Mouse (Mus musculus): ENCODE data around the gene Slc9c1.

Slc9c1 gene

GRCm38 (mm10) chr16:45624791-45625190, 89.7 kb downstream of the Slc9c1 start:
- intact Hi-C loops (cut with DNase I): no loop called here

- intact Hi-C loops (cut with DNase I): no loop called here
Observed at GRCm38 (mm10) chr16:45625342-45625741, 90.2 kb downstream of the Slc9c1 start.

- intact Hi-C loops (cut with DNase I): loop anchor here (2.0 to 5.0 kb wide), 2 partner anchors 47 to 437 kb away; no protein-coding TSS in a partner anchor
Observed at GRCm38 (mm10) chr16:45629497-45630105, 94.5 kb downstream of the Slc9c1 start.

- intact Hi-C loops (cut with DNase I): loop anchor here (2.0 to 5.0 kb wide), 2 partner anchors 48 to 438 kb away; no protein-coding TSS in a partner anchor
Observed at GRCm38 (mm10) chr16:45630347-45630960, 95.3 kb downstream of the Slc9c1 start.

- intact Hi-C loops (cut with DNase I): loop anchor here (5.0 kb wide), 1 partner anchor 440 kb away; no protein-coding TSS in a partner anchor
Observed at GRCm38 (mm10) chr16:45632420-45632819, 97.3 kb downstream of the Slc9c1 start.

GRCm38 (mm10) chr16:45635826-45636225, 100.7 kb downstream of the Slc9c1 start:
- intact Hi-C loops (cut with DNase I): no loop called here

GRCm38 (mm10) chr16:45640070-45640762, 105.1 kb downstream of the Slc9c1 start:
- intact Hi-C loops (cut with DNase I): no loop called here

- intact Hi-C loops (cut with DNase I): no loop called here
Observed at GRCm38 (mm10) chr16:45641301-45641700, 106.2 kb downstream of the Slc9c1 start.

- intact Hi-C loops (cut with DNase I): no loop called here
Observed at GRCm38 (mm10) chr16:45643944-45644343, 108.8 kb downstream of the Slc9c1 start.

- intact Hi-C loops (cut with DNase I): no loop called here
Observed at GRCm38 (mm10) chr16:45644380-45644779, 109.3 kb downstream of the Slc9c1 start.

GRCm38 (mm10) chr16:45651497-45651896, 116.4 kb downstream of the Slc9c1 start:
- intact Hi-C loops (cut with DNase I): no loop called here

GRCm38 (mm10) chr16:45653009-45653933, 118.2 kb downstream of the Slc9c1 start:
- intact Hi-C loops (cut with DNase I): no loop called here

GRCm38 (mm10) chr16:45653934-45654332, 118.8 kb downstream of the Slc9c1 start, which contains the start of gene BC016579:
Gene BC016579, minus strand, starts transcription at chr16:45654068.
- intact Hi-C loops (cut with DNase I): no loop called here

GRCm38 (mm10) chr16:45654465-45654864, 119.4 kb downstream of the Slc9c1 start:
- intact Hi-C loops (cut with DNase I): no loop called here

Data from adrenal gland (tissue).